Mouse (Mus musculus): ENCODE measurements around the gene Cuzd1.

The Cuzd1 gene

DNA sequence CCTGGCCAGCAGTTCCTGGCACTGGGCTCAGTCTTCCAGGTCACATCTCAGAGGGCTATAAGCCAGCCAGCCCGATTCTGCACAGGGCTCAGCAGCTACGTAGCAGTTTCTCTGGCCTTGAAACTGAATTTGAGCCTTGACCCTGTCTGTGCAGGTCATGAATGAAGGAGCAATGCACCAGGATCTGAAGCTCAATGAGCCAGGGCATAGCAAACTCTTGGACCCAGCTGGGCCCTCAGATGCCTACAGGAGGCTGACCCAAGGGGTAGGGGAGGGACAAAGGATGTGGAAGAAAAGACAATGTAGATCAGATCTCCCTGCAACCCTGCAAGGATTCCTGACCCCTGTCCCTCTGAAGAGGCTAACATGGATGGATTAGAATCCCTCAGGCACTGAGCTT, at the start of gene Cuzd1:
Cuzd1 (minus strand) TSS at position 101 of the 400 bp plus-strand sequence.
- no peak for DNase-seq (ENCODE audit: low read depth, low spot score)

DNA sequence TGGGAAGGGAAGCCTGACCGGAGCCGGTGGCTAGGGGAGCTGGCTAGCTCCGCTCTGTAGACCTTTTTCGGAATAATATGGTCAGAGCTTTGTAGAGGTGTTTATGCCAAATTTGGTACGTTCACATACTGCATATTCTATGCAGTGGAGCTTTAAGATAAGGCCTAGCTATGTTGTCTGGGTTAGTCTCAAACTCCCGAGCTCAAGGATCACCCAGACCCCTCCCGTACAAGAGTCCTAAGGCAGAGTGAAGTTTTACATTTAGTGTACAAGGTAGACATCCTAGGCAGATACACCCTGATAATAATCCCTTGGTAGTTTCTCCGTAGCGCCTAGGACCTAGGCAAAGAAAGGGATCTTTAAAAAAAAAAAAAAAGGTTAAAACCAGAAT, 49.4 kb upstream of the Cuzd1 start:
- no peak for DNase-seq (ENCODE audit: low read depth, low spot score)

DNA sequence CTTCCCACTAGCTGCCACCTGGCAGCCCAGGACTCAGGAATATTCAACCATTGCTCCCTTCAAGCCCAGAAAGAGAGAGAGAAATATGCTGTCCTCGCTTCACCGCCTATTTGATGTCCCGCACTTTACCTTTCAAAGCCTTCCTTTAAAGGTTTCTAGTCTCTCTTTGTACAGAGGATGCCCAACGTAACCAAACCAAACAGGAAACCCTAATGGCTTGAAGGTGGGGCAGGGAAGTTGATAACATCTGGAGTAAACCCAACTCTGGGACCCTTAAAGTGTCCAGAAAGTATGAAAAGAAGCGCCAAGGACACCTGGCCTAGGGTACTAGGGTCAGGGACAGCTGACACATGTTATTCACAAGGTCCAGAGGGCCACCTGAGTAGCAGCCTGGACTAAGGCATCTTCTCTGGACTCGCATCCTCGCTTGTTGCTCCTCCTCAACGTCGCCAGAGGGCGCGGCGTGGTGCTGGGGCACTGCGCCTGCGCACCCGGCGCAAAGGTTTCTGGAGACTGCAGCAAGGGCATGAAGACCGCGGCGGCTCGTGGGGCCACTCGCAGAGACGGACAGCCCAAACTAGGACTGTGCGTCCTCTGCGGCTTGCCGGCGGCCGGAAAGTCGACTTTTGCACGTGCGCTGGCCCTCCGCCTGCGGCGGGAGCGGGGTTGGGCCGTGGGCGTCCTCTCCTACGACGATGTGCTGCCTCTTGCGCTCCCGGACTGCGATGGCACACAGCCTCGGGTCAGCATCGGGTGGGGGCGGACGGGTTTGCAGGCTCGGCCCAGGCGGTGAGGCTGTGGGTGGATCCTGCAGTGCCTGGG, 48.8 kb upstream of the Cuzd1 start, which contains the start of gene Pstk:
Pstk (plus strand) TSS at position 494 of the 822 bp plus-strand sequence.
- peak; percentile 82 for DNase-seq (ENCODE audit: low read depth, low spot score)

DNA sequence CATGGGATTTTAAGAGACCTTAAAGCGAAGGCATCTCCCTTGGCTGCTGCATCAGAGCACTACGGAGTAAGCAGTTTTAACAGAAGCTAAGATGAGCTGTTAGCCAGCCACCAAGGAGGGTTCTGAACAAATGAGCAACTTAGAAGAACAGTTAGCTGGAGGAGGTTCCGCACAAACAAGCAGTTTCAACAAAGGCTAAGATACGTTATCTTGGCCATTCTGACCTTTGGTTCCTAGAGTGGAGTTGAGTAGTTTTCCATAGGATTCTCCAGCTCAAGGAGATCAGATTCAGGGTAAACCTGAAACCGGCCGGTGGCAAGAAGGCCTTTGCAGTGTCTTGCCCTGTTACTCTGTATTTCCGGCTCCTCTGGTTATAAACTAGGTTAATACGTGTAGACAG, 42.0 kb upstream of the Cuzd1 start:
- DNase-seq (ENCODE audit: low read depth, low spot score), result no peak

DNA sequence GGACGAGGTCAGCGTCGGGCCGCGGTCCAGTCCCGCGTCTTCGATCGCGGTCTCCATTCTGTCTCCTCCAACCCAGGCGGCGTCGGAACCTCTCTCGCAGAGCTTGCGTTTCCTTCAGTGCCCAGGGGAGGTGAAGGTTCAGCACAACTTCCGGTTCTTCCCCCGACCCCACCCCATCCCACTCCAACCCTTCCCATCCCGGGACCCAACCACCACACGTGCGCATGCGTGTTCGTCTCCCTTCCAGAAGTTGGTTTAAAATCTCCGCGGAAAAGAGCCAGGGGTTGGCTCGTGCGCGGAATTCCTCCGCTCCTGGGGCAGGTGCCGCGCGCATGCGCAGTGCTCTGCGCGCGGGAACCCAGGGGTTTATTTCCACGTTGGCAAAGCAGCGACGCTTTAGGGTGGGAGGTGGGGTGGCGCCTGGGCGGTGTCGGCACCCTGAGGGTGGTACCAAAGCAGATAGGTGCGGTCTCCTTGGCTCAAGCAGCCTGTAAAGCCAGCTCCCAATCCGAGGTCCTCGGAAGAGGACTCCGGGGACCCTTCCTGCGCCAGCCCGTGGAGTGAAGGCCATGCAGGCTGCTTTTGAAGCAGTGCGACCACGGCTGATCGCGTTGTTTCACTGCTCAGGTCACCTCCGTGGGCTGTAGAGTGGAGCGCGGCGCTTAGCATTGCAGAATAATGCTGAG, 40.7 kb upstream of the Cuzd1 start, which contains the start of gene 2310057M21Rik:
2310057M21Rik (minus strand) TSS at position 145 of the 686 bp plus-strand sequence.
- peak; percentile 74 for DNase-seq (ENCODE audit: low read depth, low spot score)

DNA sequence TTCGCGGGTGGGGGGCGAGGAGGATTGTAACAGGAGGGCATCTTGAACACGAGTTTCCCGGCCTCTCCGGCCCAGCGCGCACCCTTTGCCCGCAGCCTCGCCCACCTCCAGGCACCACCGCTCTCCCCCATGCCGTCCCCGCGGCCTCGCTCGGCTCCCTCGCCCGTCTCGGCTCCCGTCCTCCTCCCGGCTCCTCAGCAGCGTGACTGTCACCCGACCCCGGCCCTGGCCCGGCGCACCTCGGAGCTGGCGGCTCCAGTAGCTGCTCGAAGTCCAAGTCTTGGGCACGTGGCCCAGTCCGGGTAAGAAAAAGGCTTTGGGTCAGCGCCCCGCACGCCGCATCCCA, 40.1 kb upstream of the Cuzd1 start:
- DNase-seq (ENCODE audit: low read depth, low spot score), result no peak

DNA sequence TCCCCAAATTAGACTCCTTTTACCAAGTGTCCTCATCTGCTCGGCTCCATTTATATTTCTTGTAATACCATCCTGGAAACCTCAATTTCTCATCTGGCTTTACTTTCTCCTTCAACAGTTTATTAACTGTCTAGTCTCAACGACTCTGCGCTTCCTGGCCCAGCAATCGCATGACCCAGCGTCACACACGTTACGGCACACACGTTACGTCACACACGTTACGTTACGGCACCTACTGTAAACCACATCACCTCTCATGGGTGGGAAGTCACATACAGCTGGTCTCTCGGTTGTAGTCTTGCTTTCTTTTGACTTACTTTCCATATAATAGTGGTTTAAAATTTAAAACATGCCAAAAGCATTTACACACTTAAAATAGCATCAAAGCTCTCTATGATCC, 34.0 kb upstream of the Cuzd1 start:
- no peak for DNase-seq (ENCODE audit: low read depth, low spot score)

DNA sequence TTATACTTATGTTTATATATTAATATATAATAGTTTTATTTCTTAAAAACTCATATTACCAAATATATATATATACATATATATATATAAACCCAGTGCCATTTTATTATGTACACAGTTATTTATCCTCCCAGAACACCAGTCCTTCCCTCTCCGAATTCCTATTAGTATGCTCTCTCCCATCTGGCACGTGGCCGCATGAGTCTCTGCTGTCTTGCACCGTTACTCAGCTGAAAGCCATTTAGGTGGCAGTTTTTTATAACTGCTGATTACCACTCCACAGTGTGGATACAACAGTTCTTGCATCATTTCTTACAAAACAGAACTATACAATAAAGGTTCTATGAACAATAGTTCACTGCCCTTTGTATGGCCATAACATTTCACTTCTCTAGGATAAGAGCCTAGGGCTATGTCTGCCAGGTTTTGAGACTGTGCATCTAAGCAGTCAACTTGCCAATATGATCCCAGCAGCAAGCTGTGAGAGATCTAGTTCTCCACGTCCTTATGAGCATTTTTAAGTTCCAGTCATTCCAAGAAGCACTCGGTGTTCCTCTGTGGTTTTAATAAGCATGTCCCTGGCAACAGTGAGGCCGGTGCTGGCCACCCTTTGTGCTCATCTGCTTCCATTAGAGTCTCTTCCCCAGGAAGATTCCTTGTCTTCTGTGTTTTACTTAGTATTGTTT, 23.9 kb upstream of the Cuzd1 start:
- no peak for DNase-seq (ENCODE audit: low read depth, low spot score)

DNA sequence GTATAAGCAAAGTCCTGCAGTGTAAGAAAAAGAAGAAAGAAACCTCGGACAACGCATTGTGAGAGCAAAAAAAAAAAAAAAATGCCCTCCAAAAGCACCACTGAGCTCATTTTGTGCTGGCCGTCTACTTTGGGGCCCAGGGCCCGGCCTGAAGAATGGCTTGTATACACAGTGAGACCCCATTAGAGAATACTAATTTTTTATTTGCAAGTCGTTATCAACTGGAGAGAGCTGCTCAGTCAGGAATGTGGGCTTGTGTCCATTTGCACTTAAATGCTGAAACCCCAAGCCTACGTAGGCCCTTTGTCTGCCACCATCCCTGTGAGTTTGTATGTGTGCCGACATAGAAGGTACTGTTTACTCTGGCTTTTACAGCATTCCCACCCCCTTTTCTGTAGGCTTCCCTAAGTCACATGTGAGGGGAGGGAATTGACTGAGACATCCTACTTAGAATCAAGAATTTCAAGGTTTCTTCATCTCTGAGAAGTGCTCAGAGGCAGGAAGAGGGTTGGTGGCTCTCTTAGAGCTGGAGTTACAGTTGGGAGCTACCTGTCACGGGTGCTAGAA, 15.5 kb upstream of the Cuzd1 start:
- DNase-seq (ENCODE audit: low read depth, low spot score), result no peak

DNA sequence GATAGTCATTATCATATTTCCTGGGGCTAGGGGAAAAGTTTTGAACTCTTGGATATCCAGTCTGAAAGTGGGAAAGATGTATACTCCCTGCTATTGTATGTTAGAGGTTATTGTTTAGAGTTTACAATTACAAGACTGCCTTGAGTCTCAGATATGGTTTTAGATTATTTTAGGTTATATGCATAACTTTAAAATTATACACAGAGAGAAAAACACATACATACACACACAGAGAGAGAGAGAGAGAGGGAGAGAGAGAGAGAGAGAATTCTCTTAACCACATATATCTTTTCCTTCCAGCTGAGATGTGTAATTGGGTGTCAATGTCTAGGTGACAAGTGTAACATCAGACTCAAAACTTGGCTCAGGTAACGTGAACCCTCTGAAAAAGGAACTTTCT, 11.5 kb upstream of the Cuzd1 start, which contains the start of gene Fam24a:
Fam24a (plus strand) TSS at position 301 of the 400 bp plus-strand sequence.
- DNase-seq (ENCODE audit: low read depth, low spot score), result no peak

DNA sequence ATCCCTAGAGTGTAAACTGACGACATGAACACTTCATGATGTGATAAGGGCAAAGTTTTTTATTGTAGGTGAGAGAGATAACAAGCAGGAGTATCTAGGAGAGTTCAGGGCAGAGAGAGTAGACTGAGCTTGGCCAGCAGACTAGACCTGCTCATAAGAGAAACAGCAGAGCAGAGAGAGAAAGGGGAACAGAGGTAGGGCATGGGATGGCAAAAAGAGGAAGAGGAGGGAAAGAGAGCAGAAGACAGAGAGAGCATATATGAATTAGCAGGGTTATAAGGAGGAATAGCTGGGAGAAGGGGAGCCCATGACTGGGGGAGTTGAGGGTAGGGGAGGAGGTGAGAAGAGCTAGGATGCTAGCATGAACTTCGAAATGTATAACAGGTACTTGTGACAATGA, 9.6 kb upstream of the Cuzd1 start:
- no peak for DNase-seq (ENCODE audit: low read depth, low spot score)

DNA sequence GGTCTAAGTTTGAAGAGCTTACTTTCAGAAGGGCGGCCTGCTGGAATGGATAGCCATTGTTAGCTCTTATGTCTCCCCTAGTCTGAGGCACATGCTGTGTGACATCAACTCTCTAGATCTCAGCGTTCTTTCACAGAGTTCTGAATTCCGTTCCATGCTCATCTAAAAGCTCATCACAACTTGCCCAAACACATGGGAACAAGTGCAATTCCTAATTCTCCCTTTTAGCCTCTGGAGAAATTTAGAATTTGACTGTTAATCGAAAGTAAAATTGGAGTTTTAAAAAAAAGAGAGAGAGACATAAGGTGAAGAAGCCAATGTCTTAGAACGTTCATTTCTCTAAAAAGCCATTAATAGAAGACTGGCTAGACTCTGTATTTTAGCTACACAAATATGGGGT, 7.3 kb upstream of the Cuzd1 start, which contains the start of gene Fam24b:
Fam24b (minus strand) TSS at position 101 of the 400 bp plus-strand sequence.
- no peak for DNase-seq (ENCODE audit: low read depth, low spot score)

DNA sequence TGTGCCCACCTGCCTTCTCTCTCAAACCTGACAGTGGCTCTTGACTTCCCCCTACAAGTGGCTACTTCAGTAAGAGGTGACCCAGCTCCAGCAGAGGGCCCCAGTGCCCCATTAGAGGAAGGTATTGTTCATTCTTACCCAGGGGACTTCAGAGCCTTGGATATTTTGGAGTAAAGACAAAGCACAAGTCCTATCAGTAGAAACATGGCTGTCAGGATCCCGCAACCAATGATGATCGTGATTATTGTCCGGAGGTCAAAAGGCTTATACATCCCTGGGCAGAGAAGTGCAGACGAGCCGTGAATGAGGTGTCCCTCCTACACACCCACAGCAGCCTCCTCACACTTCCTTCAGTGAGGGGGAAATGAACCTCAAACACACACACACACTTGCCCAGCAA, 5.0 kb upstream of the Cuzd1 start:
- DNase-seq (ENCODE audit: low read depth, low spot score), result no peak

DNA sequence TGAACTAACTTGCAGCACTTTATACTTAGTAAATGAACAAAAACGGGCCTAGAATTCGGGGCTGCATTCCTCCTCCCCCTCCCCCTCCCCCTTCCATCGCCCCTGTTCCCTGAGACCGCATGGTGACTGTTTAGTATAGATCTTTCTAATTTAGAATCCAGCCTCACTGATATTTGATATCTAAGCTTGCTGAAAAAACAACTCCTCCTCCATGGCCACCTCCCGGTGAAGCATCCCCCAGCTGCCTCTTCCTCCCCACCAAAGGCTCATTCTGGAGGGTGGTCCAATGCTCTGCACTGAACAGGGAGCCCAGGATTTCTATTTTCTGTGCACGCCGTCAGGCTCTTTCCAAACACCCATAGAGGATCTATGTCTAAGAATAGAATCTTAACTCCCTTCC, 3.8 kb downstream of the Cuzd1 start:
- DNase-seq (ENCODE audit: low read depth, low spot score), result no peak

DNA sequence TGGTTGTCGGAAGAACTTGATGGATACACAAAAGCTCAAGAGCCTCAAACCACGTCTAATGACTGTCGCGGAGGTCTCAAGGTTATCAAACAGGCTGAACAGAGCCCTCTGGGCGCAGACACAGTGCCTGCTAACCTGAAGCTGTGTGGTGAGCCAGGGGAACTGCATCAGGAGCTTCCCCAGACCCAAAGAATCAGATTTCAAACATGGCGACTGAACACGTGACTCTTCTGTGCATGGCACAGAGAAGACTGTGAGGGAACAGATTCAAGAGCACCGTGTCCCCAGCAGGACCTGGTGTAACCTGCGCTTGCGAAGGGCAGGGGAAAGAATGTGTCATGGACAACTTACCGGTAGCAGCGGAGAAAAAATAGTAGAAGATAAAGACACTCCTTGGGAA, 4.5 kb downstream of the Cuzd1 start:
- no peak for DNase-seq (ENCODE audit: low read depth, low spot score)

DNA sequence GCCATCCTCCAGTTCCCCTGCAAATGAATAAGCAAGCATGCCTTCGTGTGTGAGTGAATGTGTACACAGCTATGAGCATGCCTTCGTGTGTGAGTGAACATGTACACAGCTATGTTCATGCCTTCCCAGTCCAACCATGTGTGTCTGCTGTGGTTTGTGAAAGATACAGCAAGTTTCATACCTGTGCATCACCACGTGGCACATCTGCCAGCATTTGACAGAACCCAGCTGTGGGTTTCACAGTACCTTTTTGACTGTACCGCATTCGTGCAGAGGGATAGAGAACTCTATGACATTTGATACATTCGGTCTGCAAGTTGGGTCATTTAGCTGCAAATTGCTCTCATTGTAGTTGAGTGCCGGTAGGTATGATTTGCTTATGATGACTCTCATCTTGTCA, 7.6 kb downstream of the Cuzd1 start:
- no peak for DNase-seq (ENCODE audit: low read depth, low spot score)

DNA sequence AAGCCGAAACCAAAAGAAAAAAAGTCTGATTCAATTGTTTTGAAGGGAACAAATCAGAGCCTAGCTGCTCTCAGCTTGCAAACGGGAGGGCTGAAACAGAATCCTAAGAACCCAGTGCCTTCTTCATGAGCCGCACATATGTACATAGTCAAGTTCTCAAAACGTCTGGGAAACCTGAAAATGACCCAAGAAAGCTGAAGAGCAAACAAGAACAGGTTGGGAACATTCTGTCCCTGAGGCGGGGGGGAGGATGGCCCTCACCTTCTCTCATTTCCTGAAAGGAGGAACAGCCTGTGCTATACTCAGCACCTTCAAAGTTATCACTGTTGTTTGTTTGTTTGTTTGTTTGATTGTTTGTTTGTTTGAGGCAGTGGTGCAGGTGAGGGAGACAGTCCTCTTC, 15.4 kb downstream of the Cuzd1 start:
- DNase-seq (ENCODE audit: low read depth, low spot score), result no peak

DNA sequence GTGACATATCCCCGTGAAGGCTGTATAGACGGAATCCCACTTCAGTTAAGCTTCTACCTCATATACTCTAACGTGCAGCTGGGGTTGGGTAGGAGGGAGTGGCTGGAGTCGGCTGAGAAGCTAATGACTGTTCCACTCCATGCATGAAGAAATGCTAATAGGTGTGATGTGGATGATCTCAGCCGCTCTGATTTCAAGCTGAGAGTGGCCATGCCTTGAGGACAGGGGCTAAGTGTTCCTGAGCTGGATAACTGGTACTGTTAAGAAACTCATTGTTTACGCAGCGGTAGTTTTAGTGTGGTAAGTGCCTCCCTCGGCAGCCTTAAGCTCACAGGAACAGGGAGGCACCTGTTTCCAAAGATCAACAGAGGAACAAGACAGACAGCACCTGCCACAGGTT, 18.8 kb downstream of the Cuzd1 start:
- no peak for DNase-seq (ENCODE audit: low read depth, low spot score)

DNA sequence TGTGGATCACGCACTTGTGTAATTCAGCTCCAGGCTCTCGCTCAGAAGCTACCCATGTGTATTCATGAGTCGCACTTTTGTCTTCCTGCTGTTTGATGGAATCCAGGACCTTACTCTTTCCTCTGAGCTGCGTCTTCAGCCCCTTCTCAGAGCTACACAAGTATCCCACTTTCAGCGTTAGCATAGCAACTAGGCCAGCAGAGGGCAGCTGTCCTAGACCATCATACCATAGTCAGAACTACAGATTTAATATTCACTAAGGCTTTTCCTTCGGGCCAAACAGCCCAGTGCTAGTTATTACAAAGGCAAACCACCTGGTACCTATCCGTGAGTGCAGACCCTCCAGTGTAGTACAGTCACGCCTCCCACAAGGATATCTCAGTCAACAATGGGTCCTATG, 24.9 kb downstream of the Cuzd1 start:
- no peak for DNase-seq (ENCODE audit: low read depth, low spot score)

DNA sequence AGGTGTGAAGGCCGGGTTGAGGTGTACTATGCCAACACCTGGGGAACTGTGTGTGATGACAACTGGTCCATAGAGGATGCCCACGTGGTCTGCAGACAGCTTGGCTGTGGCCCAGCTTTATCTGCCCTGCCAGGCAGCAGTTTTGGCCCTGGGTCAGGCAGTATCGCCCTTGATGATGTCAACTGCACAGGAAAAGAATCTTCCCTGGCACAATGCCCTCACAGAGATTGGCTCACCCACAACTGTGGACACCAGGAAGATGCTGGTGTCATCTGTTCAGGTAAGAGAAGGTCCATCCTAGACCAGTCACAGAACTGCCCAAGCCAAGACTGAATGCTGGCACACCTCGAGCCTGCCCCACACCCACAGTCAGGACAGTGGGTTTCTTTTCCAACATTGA, 56.2 kb downstream of the Cuzd1 start:
- no peak for DNase-seq (ENCODE audit: low read depth, low spot score)

DNA sequence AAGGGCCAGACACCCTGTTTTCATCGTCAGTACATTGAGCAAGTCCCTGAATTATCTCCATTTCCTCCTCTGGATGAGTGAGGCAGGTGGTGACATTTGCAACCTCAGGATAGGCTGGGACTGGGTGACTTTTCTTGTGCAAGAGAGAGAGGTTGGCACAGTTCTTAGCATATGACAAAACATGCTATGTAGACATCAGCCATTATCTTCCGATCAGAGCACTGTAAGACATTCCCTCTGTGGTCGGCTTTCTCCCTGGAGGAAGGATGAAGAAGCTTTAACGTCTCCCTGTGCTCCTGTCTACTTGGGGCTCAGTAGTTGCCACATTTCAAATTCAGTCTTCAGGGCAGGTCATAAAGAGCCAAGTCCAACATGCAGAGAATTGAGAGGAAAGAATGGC, 57.8 kb downstream of the Cuzd1 start:
- DNase-seq (ENCODE audit: low read depth, low spot score), result no peak

DNA sequence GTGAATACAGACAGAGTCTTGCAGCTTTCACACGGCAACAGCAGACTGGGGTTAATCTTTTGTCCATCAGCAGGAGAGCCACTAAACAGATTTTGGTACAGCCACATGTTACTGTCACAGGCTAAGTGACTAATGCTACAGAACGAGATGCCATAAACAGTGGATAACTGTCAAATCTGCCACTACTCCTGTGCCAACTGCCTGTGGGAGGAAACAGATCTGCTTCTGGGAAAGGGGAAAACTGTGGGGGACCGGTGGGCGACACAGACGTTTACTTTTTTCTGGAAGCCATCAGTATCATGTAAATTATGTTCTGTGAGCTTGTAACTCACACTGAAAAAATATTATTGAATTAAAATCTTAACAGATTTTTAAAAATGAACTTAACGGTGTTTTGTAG, 61.1 kb downstream of the Cuzd1 start:
- no peak for DNase-seq (ENCODE audit: low read depth, low spot score)

Measured in c-Kit-negative CD71-positive TER-119-positive erythroid progenitor cells, embryonic 14.5 days (primary cell).